Mouse (Mus musculus) heart, postnatal 0 days (tissue): Measurements from ENCODE around the gene Hspg2. TPM values are rescaled to one million over a fixed set of nuclear protein-coding genes. Genes with fewer than 3 reads are reported as not detected.

ENCODE experiments used
- ATAC-seq: fragments of 200-750 bp; cut with Nextera tagmentation; 2 replicates; pipeline ENCODE4 v1.8.0; 2017; ENCODE audit warnings: low read depth, moderate number of reproducible peaks, moderate library complexity; ENCODE audit not compliant: insufficient read depth
- DNase-seq: peaks from one replicate; pipeline ENCODE4 v3.0.0-alpha.2; 2016; ENCODE audit warnings: low spot score
- H3K27ac ChIP-seq: fragments of 300-500 bp; sonication (generic); 2 replicates; pipeline ENCODE4 v1.5.1; 2014; ENCODE audit warnings: low read depth, mild to moderate bottlenecking
- H3K27me3 ChIP-seq: fragments of 300-500 bp; sonication (generic); 2 replicates; pipeline ENCODE4 v1.6.1; 2014; ENCODE audit warnings: low read length, mixed read lengths; ENCODE audit not compliant: control insufficient read depth, insufficient read depth
- H3K36me3 ChIP-seq: fragments of 300-500 bp; sonication (generic); replicated peaks from 2 replicates; pipeline ENCODE4 v1.6.1; 2014; ENCODE audit warnings: low read length, mixed read lengths; ENCODE audit not compliant: control insufficient read depth, insufficient read depth
- H3K4me1 ChIP-seq: fragments of 300-500 bp; sonication (generic); 2 replicates; pipeline ENCODE4 v1.6.1; 2014; ENCODE audit warnings: antibody characterized with exemption; ENCODE audit not compliant: control insufficient read depth, insufficient read depth
- H3K4me2 ChIP-seq: fragments of 300-500 bp; sonication (generic); 2 replicates; pipeline ENCODE4 v1.6.1; 2014; ENCODE audit warnings: low read depth, mild to moderate bottlenecking, low read length, moderate library complexity
- H3K4me3 ChIP-seq: fragments of 300-500 bp; sonication (generic); 2 replicates; pipeline ENCODE4 v1.5.1; 2014; ENCODE audit warnings: low read depth, low read length
- H3K9ac ChIP-seq: fragments of 300-500 bp; sonication (generic); replicated peaks from 2 replicates; pipeline ENCODE4 v1.6.1; 2014; ENCODE audit warnings: low read depth, low read length, mixed read lengths
- H3K9me3 ChIP-seq: fragments of 300-500 bp; sonication (generic); replicated peaks from 2 replicates; pipeline ENCODE4 v1.6.1; 2016; ENCODE audit warnings: low read length; ENCODE audit not compliant: control insufficient read depth
- CTCF ChIP-seq: IDR thresholded peaks from 2 replicates; pipeline ENCODE4 v1.5.1; 2016; ENCODE audit warnings: antibody characterized with exemption, control low read depth, low read depth
- EP300 ChIP-seq: IDR thresholded peaks from 2 replicates; pipeline ENCODE4 v1.6.1; 2016; ENCODE audit warnings: antibody characterized with exemption, low read depth
- WGBS: fragments of 180-500 bp; shearing (Covaris S2); extraction: QIAGEN DNeasy Blood & Tissue Kit; methylation state at CpG from one replicate; pipeline ENCODE4 v1.1.7; 2014; 5-methylcytosine and 5-hydroxymethylcytosine counted together
- microRNA-seq: library from miRNA; unstranded; fragments of <30 nt; microRNA quantifications from one replicate; pipeline ENCODE4, GENCODE M21; 2016
- polyA plus RNA-seq: library from polyadenylated mRNA; unstranded; fragments of >200 nt; fragmentation: Nextera tagmentation; extraction: Ambion mirVana; gene quantifications from 2 replicates; pipeline ENCODE4 v1.2.1, GENCODE M21; 2015
- total RNA-seq: library from RNA; depleted of rRNA; stranded (reverse); fragments of >200 nt; gene quantifications from 2 replicates; pipeline ENCODE4 v1.2.3, GENCODE M21; 2014; ENCODE audit warnings: low replicate concordance; rRNA removed

The Hspg2 gene
- total and polyA plus RNA-seq, 2 experiments from 2014 or later = 42.4 to 473 TPM

- Histone ChIP-seq H3K36me3 (no peaks in the 10 kb centered on the region), H3K9me3 (no peaks in the 10 kb centered on the region), H3K27ac (no peak overlapping the region), H3K4me2 (no peak overlapping the region), H3K27me3 (no peaks in the 10 kb centered on the region), H3K4me1 (peaks cover 30% of the 10 kb centered on the region), H3K4me3 (no peak overlapping the region), H3K9ac (no peak overlapping the region)
- no peak for ATAC-seq
- no peak for DNase-seq
- TF ChIP-seq EP300 (no peak), CTCF (no peak)
- WGBS = 79% methylated on average over 5 of the region's 5 CpGs
These were observed 130.0 kb downstream of the Hspg2 start for GRCm38 (mm10) chr4:137598577-137598976.

- H3K27me3 ChIP-seq = no peaks in the 10 kb centered on the region
- TF ChIP-seq CTCF = no peak
- TF ChIP-seq EP300 = peak; percentile 51; the same call in 1 of the 2 replicates
- H3K27ac ChIP-seq = peak overlapping the region; percentile 20; the same call in 1 of the 2 replicates
- WGBS = 42% methylated on average over 11 of the region's 11 CpGs
- peak overlapping the region; percentile 31; the same call in 1 of the 2 replicates for H3K4me2 ChIP-seq
- DNase-seq = peak; percentile 65
- no peaks in the 10 kb centered on the region for H3K9me3 ChIP-seq
- H3K4me1 ChIP-seq = peaks cover 16% of the 10 kb centered on the region
- H3K4me3 ChIP-seq = no peak overlapping the region
- peaks cover 39% of the 10 kb centered on the region for H3K36me3 ChIP-seq
- no peak overlapping the region for H3K9ac ChIP-seq
- ATAC-seq = peak; percentile 85
These were observed 135.0 kb downstream of the Hspg2 start for GRCm38 (mm10) chr4:137603449-137604171.

- peaks cover 16% of the 10 kb centered on the region for H3K4me1 ChIP-seq
- no peaks in the 10 kb centered on the region for H3K27me3 ChIP-seq
- no peak for ATAC-seq
- H3K9ac ChIP-seq = no peak overlapping the region
- no peak for DNase-seq
- no peaks in the 10 kb centered on the region for H3K9me3 ChIP-seq
- 94% methylated on average over 2 of the region's 2 CpGs for WGBS
- H3K36me3 ChIP-seq = peaks cover 71% of the 10 kb centered on the region
- no peak overlapping the region for H3K4me2 ChIP-seq
- TF ChIP-seq EP300 (no peak), CTCF (no peak)
- H3K4me3 ChIP-seq = no peak overlapping the region
- no peak overlapping the region for H3K27ac ChIP-seq
These were observed 138.5 kb downstream of the Hspg2 start for GRCm38 (mm10) chr4:137607023-137607422.

GRCm38 (mm10) chr4:137609281-137609680, 140.7 kb downstream of the Hspg2 start:
- TF ChIP-seq CTCF = no peak
- TF ChIP-seq EP300 = no peak
- Histone ChIP-seq H3K27ac (no peak overlapping the region), H3K9me3 (no peaks in the 10 kb centered on the region), H3K36me3 (peaks cover 93% of the 10 kb centered on the region), H3K4me1 (peaks cover 5% of the 10 kb centered on the region), H3K4me3 (no peak overlapping the region), H3K4me2 (no peak overlapping the region), H3K27me3 (no peaks in the 10 kb centered on the region), H3K9ac (no peak overlapping the region)
- DNase-seq (no peak), ATAC-seq (no peak)
- WGBS = 67% methylated on average over 7 of the region's 7 CpGs

GRCm38 (mm10) chr4:137609702-137610101, 141.1 kb downstream of the Hspg2 start:
- no peak for ATAC-seq
- H3K36me3 ChIP-seq = peaks cover 96% of the 10 kb centered on the region
- H3K9me3 ChIP-seq = no peaks in the 10 kb centered on the region
- H3K4me3 ChIP-seq = no peak overlapping the region
- H3K4me2 ChIP-seq = no peak overlapping the region
- TF ChIP-seq CTCF = no peak
- no peak for TF ChIP-seq EP300
- 41% methylated on average over 7 of the region's 7 CpGs for WGBS
- H3K27ac ChIP-seq = no peak overlapping the region
- H3K27me3 ChIP-seq = no peaks in the 10 kb centered on the region
- H3K4me1 ChIP-seq = peaks cover 4% of the 10 kb centered on the region; the same call in 1 of the 2 replicates
- no peak for DNase-seq
- no peak overlapping the region for H3K9ac ChIP-seq

- WGBS = 76% methylated on average over 15 of the region's 15 CpGs
These were observed 141.7 kb downstream of the Hspg2 start for GRCm38 (mm10) chr4:137610256-137610655.

More at GRCm38 (mm10) chr4:137610256-137610655, 141.7 kb downstream of the Hspg2 start:
- Histone ChIP-seq H3K9me3 (no peaks in the 10 kb centered on the region), H3K4me2 (no peak overlapping the region), H3K4me1 (peaks cover 4% of the 10 kb centered on the region; the same call in 1 of the 2 replicates), H3K36me3 (peaks cover 93% of the 10 kb centered on the region), H3K27me3 (no peaks in the 10 kb centered on the region), H3K9ac (no peak overlapping the region), H3K4me3 (no peak overlapping the region), H3K27ac (no peak overlapping the region)
- TF ChIP-seq EP300 (no peak), CTCF (no peak)
- ATAC-seq (no peak), DNase-seq (no peak)

Small RNAs within 50 kb of the gene (microRNA-seq; reads per million reads assigned to microRNA genes)
- gene Mir7018 = 7.9 reads per million, percentile 27 among the genes with 10 or more reads in this experiment

Other genes with a start within 250 kb of the Hspg2 start
- 0.58 and 2.9 TPM in 2 replicates for gene Wnt4, start 191.3 kb upstream of the Hspg2 start, total RNA-seq
- gene Wnt4, start 191.3 kb upstream of the Hspg2 start, polyA plus RNA-seq = 0.29 and 0.36 TPM in 2 replicates
- 295 and 311 TPM in 2 replicates for gene Cdc42, start 111.0 kb upstream of the Hspg2 start, total RNA-seq
- gene Cdc42, start 111.0 kb upstream of the Hspg2 start, polyA plus RNA-seq = 395 and 397 TPM in 2 replicates
- not detected in 2 replicates for gene Cela3a, start 59.0 kb upstream of the Hspg2 start, total RNA-seq
- gene Cela3a, start 59.0 kb upstream of the Hspg2 start, polyA plus RNA-seq = not detected in 2 replicates
- gene Cela3b, start 38.2 kb upstream of the Hspg2 start, total RNA-seq = not detected in 2 replicates
- gene Cela3b, start 38.2 kb upstream of the Hspg2 start, polyA plus RNA-seq = not detected in 2 replicates
- gene 1700013G24Rik, start 15.5 kb upstream of the Hspg2 start, total RNA-seq = not detected in 2 replicates
- not detected in 2 replicates for gene 1700013G24Rik, start 15.5 kb upstream of the Hspg2 start, polyA plus RNA-seq
- gene Ldlrad2, start 105.8 kb downstream of the Hspg2 start, total RNA-seq = not detected in 2 replicates
- gene Ldlrad2, start 105.8 kb downstream of the Hspg2 start, polyA plus RNA-seq = 0.63 TPM in 1 of 2 replicates, not detected in the other
- 36.7 and 42.9 TPM in 2 replicates for gene Usp48, start 125.0 kb downstream of the Hspg2 start, total RNA-seq
- 16.3 and 16.4 TPM in 2 replicates for gene Usp48, start 125.0 kb downstream of the Hspg2 start, polyA plus RNA-seq
- gene Rap1gap, start 196.0 kb downstream of the Hspg2 start, total RNA-seq = 16.9 and 17.7 TPM in 2 replicates
- 9.6 and 10.4 TPM in 2 replicates for gene Rap1gap, start 196.0 kb downstream of the Hspg2 start, polyA plus RNA-seq